ENCODE assay signal across 28 mouse cellular contexts in genomic region chr17:5400435-5401090, GRCm38 (mm10). TPM values are rescaled to one million over a fixed set of nuclear protein-coding genes. Genes with fewer than 3 reads are reported as not detected.
A peak's percentile ranks its signal among the peaks of the same experiment; 100 is the strongest.
DNase-seq lines count a peak whose midpoint lies in the region; ATAC-seq and TF ChIP-seq lines count a peak whose summit lies in the region.
"Had no signal": no experiment of that assay in that cellular context is flagged by ENCODE, and none has a peak within 500 bp of the region (broad histone marks: within the 10 kb centered on the region; RNA-seq: fewer than 3 reads in every experiment).

No protein-coding gene starts in this region.

- intact Hi-C loops in left cerebral cortex, postnatal 36 days (cut with DNase I), result no loop called here

- H3K4me2 ChIP-seq in forebrain, postnatal 0 days (ENCODE audit: low read depth), result no peak overlapping the region
- no peak overlapping the region for H3K4me2 ChIP-seq in forebrain, embryonic 11.5 days (ENCODE audit: low read depth, low read length, severe bottlenecking)
- H3K4me2 ChIP-seq in limb, embryonic 13.5 days (replicated peaks), result no peak overlapping the region
- no peak overlapping the region for H3K4me2 ChIP-seq in intestine, postnatal 0 days (replicated peaks; ENCODE audit: low read depth)
- H3K4me2 ChIP-seq: embryonic facial prominence, embryonic 15.5 days; forebrain, embryonic 15.5 days; hindbrain, embryonic 15.5 days; lung, embryonic 14.5 days; neural tube, embryonic 13.5 days had no signal

- no peaks in the 10 kb centered on the region for H3K36me3 ChIP-seq in forebrain, postnatal 0 days (ENCODE audit: insufficient read depth)
- H3K36me3 ChIP-seq in forebrain, embryonic 11.5 days (ENCODE audit: control insufficient read depth, insufficient read depth, low read length), result no peaks in the 10 kb centered on the region
- H3K36me3 ChIP-seq in limb, embryonic 13.5 days, result no peaks in the 10 kb centered on the region
- H3K36me3 ChIP-seq in limb, embryonic 10.5 days, result no peaks in the 10 kb centered on the region
- no peaks in the 10 kb centered on the region for H3K36me3 ChIP-seq in intestine, postnatal 0 days (ENCODE audit: control insufficient read depth, insufficient read depth)
- H3K36me3 ChIP-seq: embryonic facial prominence, embryonic 15.5 days; forebrain, embryonic 15.5 days; heart, embryonic 10.5 days; hindbrain, embryonic 15.5 days; neural tube, embryonic 13.5 days had no signal

- peaks cover 4% of the 10 kb centered on the region; the same call in 1 of the 2 replicates for H3K27me3 ChIP-seq in forebrain, postnatal 0 days (ENCODE audit: insufficient read depth, low read length)
- peaks cover 9% of the 10 kb centered on the region for H3K27me3 ChIP-seq in forebrain, embryonic 11.5 days (ENCODE audit: control insufficient read depth, insufficient read depth, low read length)
- H3K27me3 ChIP-seq in limb, embryonic 13.5 days, result peaks cover 27% of the 10 kb centered on the region
- peaks cover 38% of the 10 kb centered on the region for H3K27me3 ChIP-seq in limb, embryonic 10.5 days (ENCODE audit: low read depth, poor library complexity, severe bottlenecking)
- H3K27me3 ChIP-seq in intestine, postnatal 0 days (replicated peaks; ENCODE audit: control insufficient read depth, insufficient read depth, low read length), result no peaks in the 10 kb centered on the region

- H3K4me3 ChIP-seq in forebrain, postnatal 0 days (ENCODE audit: low read depth, low read length), result no peak overlapping the region
- H3K4me3 ChIP-seq in forebrain, embryonic 11.5 days (ENCODE audit: low read depth, low read length), result no peak overlapping the region
- H3K4me3 ChIP-seq in limb, embryonic 13.5 days, result no peak overlapping the region
- no peak overlapping the region for H3K4me3 ChIP-seq in limb, embryonic 10.5 days
- H3K4me3 ChIP-seq in intestine, postnatal 0 days (ENCODE audit: low read depth, low read length), result no peak overlapping the region
- H3K4me3 ChIP-seq: embryonic facial prominence, embryonic 15.5 days; forebrain, embryonic 15.5 days; heart, embryonic 10.5 days; hindbrain, embryonic 15.5 days; neural tube, embryonic 13.5 days had no signal

- no peak for ATAC-seq in forebrain, postnatal 0 days
- ATAC-seq in forebrain, embryonic 11.5 days (replicated peaks; ENCODE audit: low FRiP score), result no peak
- ATAC-seq in limb, embryonic 13.5 days (ENCODE audit: low FRiP score, low read depth), result no peak
- ATAC-seq in intestine, postnatal 0 days, result no peak
- ATAC-seq: forebrain, embryonic 15.5 days had no signal

- H3K9ac ChIP-seq in forebrain, postnatal 0 days, result no peak overlapping the region
- no peak overlapping the region for H3K9ac ChIP-seq in forebrain, embryonic 11.5 days (ENCODE audit: low read length)
- H3K9ac ChIP-seq in limb, embryonic 13.5 days, result peak overlapping the region; percentile 19; the same call in 1 of the 2 replicates
- no peak overlapping the region for H3K9ac ChIP-seq in intestine, postnatal 0 days (ENCODE audit: low read depth, low read length)
- H3K9ac ChIP-seq: embryonic facial prominence, embryonic 15.5 days; forebrain, embryonic 15.5 days; hindbrain, embryonic 15.5 days; liver, embryonic 14.5 days; lung, embryonic 14.5 days; neural tube, embryonic 13.5 days had no signal

- WGBS in forebrain, postnatal 0 days, result 66% methylated on average over 14 of the region's 14 CpGs
- 83% methylated on average over 14 of the region's 14 CpGs for WGBS in forebrain, embryonic 11.5 days
- WGBS in limb, embryonic 13.5 days, result 60% methylated on average over 14 of the region's 14 CpGs
- 79% methylated on average over 14 of the region's 14 CpGs for WGBS in limb, embryonic 10.5 days
- WGBS in intestine, postnatal 0 days, result 63% methylated on average over 14 of the region's 14 CpGs

- H3K9me3 ChIP-seq in forebrain, postnatal 0 days (ENCODE audit: low read length), result no peaks in the 10 kb centered on the region
- no peaks in the 10 kb centered on the region for H3K9me3 ChIP-seq in forebrain, embryonic 11.5 days (ENCODE audit: control insufficient read depth, low read length)
- no peaks in the 10 kb centered on the region for H3K9me3 ChIP-seq in limb, embryonic 13.5 days
- H3K9me3 ChIP-seq in limb, embryonic 10.5 days (replicated peaks), result no peaks in the 10 kb centered on the region
- H3K9me3 ChIP-seq in intestine, postnatal 0 days (ENCODE audit: control insufficient read depth), result no peaks in the 10 kb centered on the region
- H3K9me3 ChIP-seq: embryonic facial prominence, embryonic 15.5 days; forebrain, embryonic 15.5 days; heart, embryonic 10.5 days; hindbrain, embryonic 15.5 days; neural tube, embryonic 13.5 days had no signal

- peak; percentile 32 for DNase-seq in forebrain, postnatal 0 days
- no peak for DNase-seq in forebrain, embryonic 11.5 days (ENCODE audit: low spot score)
- DNase-seq in limb, embryonic 10.5 days (ENCODE audit: low spot score), result no peak
- DNase-seq in 416B (ENCODE audit: low read depth), result peak; percentile 97
- peak; percentile 51 to 62 for DNase-seq in left cerebral cortex, postnatal 36 days (ENCODE audit: low spot score in 2 of 2)
- DNase-seq in kidney, adult 18-20 months, result no peak
- DNase-seq: adrenal gland, postnatal 14 days; cerebellum, adult 8-10 months; cerebellum, postnatal 36 days; gastrocnemius, postnatal 10 days; kidney, adult 9 months; kidney, postnatal 36 days; layer of hippocampus, postnatal 36 days; lung, embryonic 14.5 days; midbrain, embryonic 14.5 days; thymus, adult 2 months; thymus, postnatal 4 days had no signal

- H3K27ac ChIP-seq in forebrain, postnatal 0 days (ENCODE audit: low read depth, low read length), result no peak overlapping the region
- no peak overlapping the region for H3K27ac ChIP-seq in forebrain, embryonic 11.5 days (ENCODE audit: low read depth, low read length)
- no peak overlapping the region for H3K27ac ChIP-seq in limb, embryonic 13.5 days
- no peak overlapping the region for H3K27ac ChIP-seq in limb, embryonic 10.5 days
- no peak overlapping the region for H3K27ac ChIP-seq in intestine, postnatal 0 days (ENCODE audit: low read depth, low read length)
- H3K27ac ChIP-seq: embryonic facial prominence, embryonic 15.5 days; forebrain, embryonic 15.5 days; heart, embryonic 10.5 days; hindbrain, embryonic 15.5 days; liver, embryonic 14.5 days; neural tube, embryonic 13.5 days had no signal

- no peaks in the 10 kb centered on the region for H3K4me1 ChIP-seq in forebrain, postnatal 0 days (ENCODE audit: insufficient read depth)
- peaks cover 5% of the 10 kb centered on the region; the same call in 1 of the 2 replicates for H3K4me1 ChIP-seq in forebrain, embryonic 11.5 days (replicated peaks; ENCODE audit: control insufficient read depth, insufficient read depth, low read length)
- peaks cover 16% of the 10 kb centered on the region for H3K4me1 ChIP-seq in limb, embryonic 13.5 days
- H3K4me1 ChIP-seq in limb, embryonic 10.5 days, result peaks cover 34% of the 10 kb centered on the region
- H3K4me1 ChIP-seq in intestine, postnatal 0 days (replicated peaks; ENCODE audit: control insufficient read depth, insufficient read depth, low read length), result 0 out of 2 replicates have a peak, but pooled peaks cover 3% of the 10 kb centered on the region

- TF ChIP-seq CTCF in forebrain, postnatal 0 days (IDR thresholded peaks at IDR 0.05; ENCODE audit: low read depth), result no peak
- TF ChIP-seq CTCF in intestine, postnatal 0 days (IDR thresholded peaks at IDR 0.05; ENCODE audit: low read depth), result no peak

RNA-seq across cellular contexts. Expression of gene Ldhal6b, which starts 18.0 kb away (rescaled TPM):
- total RNA-seq in forebrain, postnatal 0 days (2014; rRNA removed), result 0.15 and 1.3 TPM in 2 replicates
- polyA plus RNA-seq in forebrain, postnatal 0 days (2015; fragmentation: Nextera tagmentation; extraction: Ambion mirVana), result 0.16 TPM in 1 of 2 replicates, not detected in the other
- not detected in 2 replicates for polyA plus RNA-seq in forebrain, embryonic 11.5 days (2014; fragmentation: Nextera tagmentation; extraction: Ambion mirVana)
- polyA plus RNA-seq in limb, embryonic 13.5 days (2015; fragmentation: Nextera tagmentation; extraction: Ambion mirVana), result not detected in 2 replicates
- not detected in 2 replicates for polyA plus RNA-seq in limb, embryonic 10.5 days (2016; fragmentation: Nextera tagmentation; extraction: Ambion mirVana)
- 1 to 10 TPM in 1 of 2 experiments, under 1 TPM in 1; 0.52 to 1.6 TPM for total RNA-seq in left cerebral cortex, postnatal 36 days (2021)
- polyA plus RNA-seq in intestine, postnatal 0 days (2015; fragmentation: Nextera tagmentation; extraction: Ambion mirVana), result not detected in 2 replicates
- total RNA-seq: hematopoietic stem cell, adult 5-6 weeks had no signal
- polyA plus RNA-seq: embryonic facial prominence, embryonic 15.5 days; forebrain, embryonic 15.5 days; heart, embryonic 10.5 days; heart, postnatal 0 days; hindbrain, embryonic 15.5 days; lung, embryonic 14.5 days; midbrain, embryonic 14.5 days; stomach, embryonic 14.5 days had no signal

RNA-seq across cellular contexts. Expression of gene Tmem242, which starts 39.5 kb away (rescaled TPM):
- total RNA-seq in forebrain, postnatal 0 days (2014; rRNA removed), result 96.4 and 180 TPM in 2 replicates
- polyA plus RNA-seq in forebrain, postnatal 0 days (2015; fragmentation: Nextera tagmentation; extraction: Ambion mirVana), result 122 and 123 TPM in 2 replicates
- polyA plus RNA-seq in forebrain, embryonic 11.5 days (2014; fragmentation: Nextera tagmentation; extraction: Ambion mirVana), result 140 and 141 TPM in 2 replicates
- 135 and 136 TPM in 2 replicates for polyA plus RNA-seq in limb, embryonic 13.5 days (2015; fragmentation: Nextera tagmentation; extraction: Ambion mirVana)
- polyA plus RNA-seq in limb, embryonic 10.5 days (2016; fragmentation: Nextera tagmentation; extraction: Ambion mirVana), result 125 and 130 TPM in 2 replicates
- 10 to 100 TPM; 91.3 to 94.5 TPM for total RNA-seq in left cerebral cortex, postnatal 36 days (2021)
- 90.3 and 90.7 TPM in 2 replicates for polyA plus RNA-seq in intestine, postnatal 0 days (2015; fragmentation: Nextera tagmentation; extraction: Ambion mirVana)

Comparison
In these comparisons a context has a peak if more than half of its experiments do, and no peak if none do; other contexts are left out.
1. DNase-seq: peak in forebrain, postnatal 0 days (single experiment), 416B (single experiment) and left cerebral cortex, postnatal 36 days (2 of 2); none in forebrain, embryonic 11.5 days (single experiment), limb, embryonic 10.5 days (single experiment) and kidney, adult 18-20 months (single experiment).